ENCODE assay signal across 8 mouse cellular contexts in the genomic region with DNA sequence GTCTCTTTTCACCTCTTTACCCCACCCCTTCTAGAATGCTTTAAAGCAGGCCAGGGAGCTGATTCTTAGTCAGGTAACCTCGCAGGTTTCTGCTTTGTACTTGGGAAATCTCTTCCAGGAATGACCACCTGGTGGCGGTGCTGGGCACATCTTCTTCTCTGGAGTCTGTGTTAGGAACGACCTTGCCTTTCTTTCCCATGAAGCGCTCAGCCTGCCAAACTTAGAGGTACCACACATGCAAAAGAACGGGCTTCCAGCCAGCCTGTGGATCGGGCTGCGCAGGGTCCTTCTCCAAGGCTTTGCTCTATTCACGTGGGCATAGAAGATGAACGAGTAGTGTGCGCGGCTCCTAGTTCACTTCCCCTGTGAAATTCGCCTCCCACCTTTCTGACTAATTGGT.
DNase-seq lines count a peak whose midpoint lies in the region; ATAC-seq lines count a peak whose summit lies in the region.

No protein-coding gene starts in this region.

- H3K9ac ChIP-seq in liver, embryonic 11.5 days (ENCODE audit: low read depth, low read length): no peak overlapping the region

- no peaks in the 10 kb centered on the region for H3K4me1 ChIP-seq in liver, embryonic 11.5 days (replicated peaks; ENCODE audit: control insufficient read depth, insufficient read depth, low read length)

- no peaks in the 10 kb centered on the region for H3K27me3 ChIP-seq in liver, embryonic 11.5 days (replicated peaks; ENCODE audit: control insufficient read depth, insufficient read depth, low read length)

- H3K9me3 ChIP-seq in liver, embryonic 11.5 days (ENCODE audit: control insufficient read depth, low read length): no peaks in the 10 kb centered on the region

- DNase-seq in ovary, adult 18-20 months (ENCODE audit: low spot score): peak; percentile 26
- DNase-seq in ovary, postnatal 10 days (ENCODE audit: low spot score): no peak
- DNase-seq in cerebellum, postnatal 36 days: peak; percentile 28 to 37
- DNase-seq in frontal cortex, postnatal 36 days (ENCODE audit: low spot score in 2 of 2): peak; percentile 76 to 84
- DNase-seq in kidney, postnatal 14 days: peak; percentile 84
- DNase-seq in liver, embryonic 11.5 days (ENCODE audit: low spot score): peak; percentile 39
- peak; percentile 65 for DNase-seq in retina, postnatal 1 day
- DNase-seq in c-Kit-positive CD71-positive TER-119-positive erythroid progenitor cells, embryonic 14.5 days (ENCODE audit: low spot score): no peak

- no peak for ATAC-seq in liver, embryonic 11.5 days (replicated peaks; ENCODE audit: low FRiP score)

- H3K27ac ChIP-seq in liver, embryonic 11.5 days (ENCODE audit: low read depth, low read length): no peak overlapping the region

- no peak overlapping the region for H3K4me2 ChIP-seq in liver, embryonic 11.5 days

- no peaks in the 10 kb centered on the region for H3K36me3 ChIP-seq in liver, embryonic 11.5 days (ENCODE audit: control insufficient read depth, insufficient read depth, low read length)

- 42% methylated on average over 12 of the region's 12 CpGs for WGBS in liver, embryonic 11.5 days

- no peak overlapping the region for H3K4me3 ChIP-seq in liver, embryonic 11.5 days (ENCODE audit: low read depth, low read length)

Comparison
In these comparisons a context has a peak if more than half of its experiments do, and no peak if none do; other contexts are left out.
1. DNase-seq: peak in ovary, adult 18-20 months (single experiment), cerebellum, postnatal 36 days (2 of 2), frontal cortex, postnatal 36 days (2 of 2), kidney, postnatal 14 days (single experiment), liver, embryonic 11.5 days (single experiment) and retina, postnatal 1 day (single experiment); none in ovary, postnatal 10 days (single experiment) and c-Kit-positive CD71-positive TER-119-positive erythroid progenitor cells, embryonic 14.5 days (single experiment).